In genomic region chr2:25271827-25272511, GRCm38 (mm10) we compare ENCODE assay signal across 1 mouse cellular context.
TF ChIP-seq lines count a peak whose summit lies in the region.

Gene Ssna1 (minus strand): TSS chr2:25272438.
Gene Anapc2 (plus strand): TSS chr2:25272478.

TF ChIP-seq in myocyte, 11 proteins besides CTCF, POLR2A, EP300 and RAD21 (continued from another document):
- peak in 2 of 3 experiments; percentile 65 to 82 for TF ChIP-seq MYOD1 (IDR thresholded peaks at IDR 0.05; ENCODE audit: control insufficient read depth in 1 of 3, insufficient read length in 2 of 3, low read depth in 2 of 3)
- TF ChIP-seq MAX (IDR thresholded peaks at IDR 0.05; ENCODE audit: low read depth): no peak
- no peak for TF ChIP-seq USF1 (IDR thresholded peaks at IDR 0.05; ENCODE audit: low read depth)
- TF ChIP-seq CEBPB (IDR thresholded peaks at IDR 0.05; ENCODE audit: insufficient read depth, poor library complexity, severe bottlenecking): 0 out of 2 replicates have a peak, but pooled peaks have one; percentile 18
